Comparison of ENCODE assay signal across 20 mouse cellular contexts in genomic region chrX:12822777-12823176, GRCm38 (mm10).
A peak's percentile ranks its signal among the peaks of the same experiment; 100 is the strongest.
DNase-seq lines count a peak whose midpoint lies in the region; ATAC-seq lines count a peak whose summit lies in the region.
"Had no signal": no experiment of that assay in that cellular context is flagged by ENCODE, and none has a peak within 500 bp of the region (broad histone marks: within the 10 kb centered on the region; RNA-seq: fewer than 3 reads in every experiment).

No protein-coding gene starts in this region.

- peak; percentile 65 for DNase-seq in embryonic facial prominence, embryonic 14.5 days (ENCODE audit: low spot score)
- no peak for DNase-seq in embryonic facial prominence, embryonic 10.5 days (ENCODE audit: low spot score)
- peak; percentile 42 for DNase-seq in kidney, postnatal 10 days
- DNase-seq in kidney, adult 8-10 months: no peak
- peak; percentile 12 for DNase-seq in midbrain, embryonic 14.5 days
- no peak for DNase-seq in midbrain, embryonic 10.5 days (ENCODE audit: low spot score)
- DNase-seq: adrenal gland, adult 8-10 months; cerebellum, adult 9-10 months; gastrocnemius, postnatal 36 days; heart, postnatal 10 days; lung, postnatal 14 days; retina, postnatal 1 day; right cerebral cortex, postnatal 4 days had no signal

- H3K9me3 ChIP-seq in embryonic facial prominence, embryonic 14.5 days (ENCODE audit: control insufficient read depth, low read length): no peaks in the 10 kb centered on the region
- H3K9me3 ChIP-seq in embryonic facial prominence, embryonic 10.5 days: no peaks in the 10 kb centered on the region
- H3K9me3 ChIP-seq in midbrain, embryonic 14.5 days (ENCODE audit: control insufficient read depth, low read length): no peaks in the 10 kb centered on the region
- H3K9me3 ChIP-seq in midbrain, embryonic 10.5 days (replicated peaks): no peaks in the 10 kb centered on the region
- no peaks in the 10 kb centered on the region for H3K9me3 ChIP-seq in embryonic facial prominence, embryonic 15.5 days (replicated peaks)
- H3K9me3 ChIP-seq: forebrain, embryonic 13.5 days; heart, embryonic 10.5 days; hindbrain, embryonic 13.5 days had no signal

- WGBS in embryonic facial prominence, embryonic 14.5 days: 58% methylated on average over 10 of the region's 10 CpGs
- WGBS in embryonic facial prominence, embryonic 10.5 days: 61% methylated on average over 10 of the region's 10 CpGs
- WGBS in midbrain, embryonic 14.5 days: 63% methylated on average over 10 of the region's 10 CpGs
- WGBS in midbrain, embryonic 10.5 days: 80% methylated on average over 10 of the region's 10 CpGs
- WGBS in embryonic facial prominence, embryonic 15.5 days: 52% methylated on average over 10 of the region's 10 CpGs

- H3K36me3 ChIP-seq in embryonic facial prominence, embryonic 14.5 days (ENCODE audit: control insufficient read depth, insufficient read depth, low read length): no peaks in the 10 kb centered on the region
- H3K36me3 ChIP-seq in embryonic facial prominence, embryonic 10.5 days (replicated peaks): no peaks in the 10 kb centered on the region
- no peaks in the 10 kb centered on the region for H3K36me3 ChIP-seq in midbrain, embryonic 14.5 days (ENCODE audit: control insufficient read depth, insufficient read depth, low read length)
- H3K36me3 ChIP-seq in midbrain, embryonic 10.5 days: no peaks in the 10 kb centered on the region
- no peaks in the 10 kb centered on the region for H3K36me3 ChIP-seq in embryonic facial prominence, embryonic 15.5 days
- H3K36me3 ChIP-seq: heart, embryonic 10.5 days; hindbrain, embryonic 13.5 days had no signal

- no peak overlapping the region for H3K27ac ChIP-seq in embryonic facial prominence, embryonic 14.5 days (replicated peaks; ENCODE audit: low read depth, low read length)
- H3K27ac ChIP-seq in embryonic facial prominence, embryonic 10.5 days (replicated peaks): no peak overlapping the region
- H3K27ac ChIP-seq in midbrain, embryonic 14.5 days (replicated peaks; ENCODE audit: low read depth, low read length): no peak overlapping the region
- no peak overlapping the region for H3K27ac ChIP-seq in midbrain, embryonic 10.5 days (replicated peaks)
- 0 out of 2 replicates have a peak overlapping the region, but pooled peaks have one; percentile 12 for H3K27ac ChIP-seq in embryonic facial prominence, embryonic 15.5 days (replicated peaks)
- H3K27ac ChIP-seq: forebrain, embryonic 13.5 days; heart, embryonic 10.5 days; hindbrain, embryonic 13.5 days; liver, embryonic 14.5 days had no signal

- peak; percentile 62; the same call in 1 of the 2 replicates for ATAC-seq in embryonic facial prominence, embryonic 14.5 days (ENCODE audit: low read depth)
- no peak for ATAC-seq in midbrain, embryonic 14.5 days (ENCODE audit: low FRiP score, low TSS enrichment)
- ATAC-seq in embryonic facial prominence, embryonic 15.5 days (ENCODE audit: insufficient number of reproducible peaks, low FRiP score, low TSS enrichment, low read depth): no peak
- ATAC-seq in erythroblast, adult 5-6 weeks (replicated peaks; ENCODE audit: low FRiP score, poor library complexity, severe bottlenecking): no peak
- ATAC-seq: forebrain, embryonic 13.5 days; inflammation-experienced regulatory T-cells, adult 6 months had no signal

- H3K9ac ChIP-seq in embryonic facial prominence, embryonic 14.5 days (ENCODE audit: low read depth, low read length): no peak overlapping the region
- no peak overlapping the region for H3K9ac ChIP-seq in midbrain, embryonic 14.5 days (replicated peaks; ENCODE audit: low read length)
- no peak overlapping the region for H3K9ac ChIP-seq in embryonic facial prominence, embryonic 15.5 days
- H3K9ac ChIP-seq: forebrain, embryonic 13.5 days; hindbrain, embryonic 13.5 days; liver, embryonic 14.5 days had no signal

- no peak overlapping the region for H3K4me3 ChIP-seq in embryonic facial prominence, embryonic 14.5 days (ENCODE audit: low read depth, low read length)
- no peak overlapping the region for H3K4me3 ChIP-seq in embryonic facial prominence, embryonic 10.5 days
- no peak overlapping the region for H3K4me3 ChIP-seq in midbrain, embryonic 14.5 days (replicated peaks; ENCODE audit: low read depth, low read length)
- no peak overlapping the region for H3K4me3 ChIP-seq in midbrain, embryonic 10.5 days
- H3K4me3 ChIP-seq in embryonic facial prominence, embryonic 15.5 days (replicated peaks): no peak overlapping the region
- H3K4me3 ChIP-seq: forebrain, embryonic 13.5 days; heart, embryonic 10.5 days; hindbrain, embryonic 13.5 days had no signal

- H3K4me2 ChIP-seq in embryonic facial prominence, embryonic 14.5 days (ENCODE audit: low read depth, low read length): no peak overlapping the region
- H3K4me2 ChIP-seq in midbrain, embryonic 14.5 days (ENCODE audit: low read length): no peak overlapping the region
- H3K4me2 ChIP-seq in embryonic facial prominence, embryonic 15.5 days (replicated peaks): no peak overlapping the region
- H3K4me2 ChIP-seq: forebrain, embryonic 13.5 days; hindbrain, embryonic 13.5 days had no signal

- H3K27me3 ChIP-seq in embryonic facial prominence, embryonic 14.5 days (replicated peaks; ENCODE audit: control insufficient read depth, insufficient read depth, low read length): no peaks in the 10 kb centered on the region
- H3K27me3 ChIP-seq in embryonic facial prominence, embryonic 10.5 days (replicated peaks; ENCODE audit: low read depth, poor library complexity, severe bottlenecking): peaks cover 21% of the 10 kb centered on the region
- no peaks in the 10 kb centered on the region for H3K27me3 ChIP-seq in midbrain, embryonic 14.5 days (ENCODE audit: control insufficient read depth, insufficient read depth, low read length)
- H3K27me3 ChIP-seq in midbrain, embryonic 10.5 days (ENCODE audit: low read depth, poor library complexity, severe bottlenecking): peaks cover 17% of the 10 kb centered on the region; the same call in 1 of the 2 replicates
- H3K27me3 ChIP-seq in embryonic facial prominence, embryonic 15.5 days: no peaks in the 10 kb centered on the region
- H3K27me3 ChIP-seq: forebrain, embryonic 13.5 days; hindbrain, embryonic 13.5 days had no signal

- no peaks in the 10 kb centered on the region for H3K4me1 ChIP-seq in embryonic facial prominence, embryonic 14.5 days (ENCODE audit: control insufficient read depth, insufficient read depth, low read length)
- no peaks in the 10 kb centered on the region for H3K4me1 ChIP-seq in embryonic facial prominence, embryonic 10.5 days
- H3K4me1 ChIP-seq in midbrain, embryonic 14.5 days (ENCODE audit: control insufficient read depth, insufficient read depth, low read length): no peaks in the 10 kb centered on the region
- no peaks in the 10 kb centered on the region for H3K4me1 ChIP-seq in midbrain, embryonic 10.5 days
- 0 out of 2 replicates have a peak, but pooled peaks cover 2% of the 10 kb centered on the region for H3K4me1 ChIP-seq in embryonic facial prominence, embryonic 15.5 days
- H3K4me1 ChIP-seq: forebrain, embryonic 13.5 days; hindbrain, embryonic 13.5 days had no signal

Comparison
In these comparisons a context has a peak if more than half of its experiments do, and no peak if none do; other contexts are left out.
1. DNase-seq: peak in embryonic facial prominence, embryonic 14.5 days (single experiment), kidney, postnatal 10 days (single experiment) and midbrain, embryonic 14.5 days (single experiment); none in embryonic facial prominence, embryonic 10.5 days (single experiment), kidney, adult 8-10 months (0 of 2) and midbrain, embryonic 10.5 days (single experiment).